Mouse (Mus musculus): ENCODE data around the gene Cachd1.

Gene Cachd1

GRCm38 (mm10) chr4:100863861-100864428, 87.5 kb downstream of the Cachd1 start:
- in situ Hi-C loops (cut with MboI; ENCODE audit: low sequenced_read_pairs): no loop called here

- in situ Hi-C loops (cut with MboI; ENCODE audit: low sequenced_read_pairs): no loop called here
Observed at GRCm38 (mm10) chr4:100865423-100865822, 88.9 kb downstream of the Cachd1 start.

- in situ Hi-C loops (cut with MboI; ENCODE audit: low sequenced_read_pairs): no loop called here
Observed at GRCm38 (mm10) chr4:100865962-100866703, 89.7 kb downstream of the Cachd1 start.

DNA sequence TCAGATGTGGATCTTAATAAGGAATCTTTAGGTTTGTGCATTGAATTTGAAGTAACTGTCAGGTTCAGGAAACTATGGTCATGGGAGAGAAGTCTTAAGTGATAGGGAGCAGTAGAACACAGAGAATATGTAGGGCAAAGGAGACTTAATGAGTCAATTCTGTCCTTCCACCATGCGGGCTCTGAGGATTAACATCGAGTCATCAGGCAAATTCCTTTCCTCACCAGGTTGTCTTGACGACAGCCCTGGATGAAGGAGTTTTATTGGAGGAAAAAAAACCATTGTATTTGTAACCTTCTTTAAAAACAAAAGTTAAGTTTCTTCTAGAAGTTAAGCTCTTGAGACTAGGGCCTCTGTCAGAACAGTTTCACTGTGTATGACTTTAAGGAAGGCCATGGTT, 100.9 kb downstream of the Cachd1 start:
- in situ Hi-C loops (cut with MboI; ENCODE audit: low sequenced_read_pairs): no loop called here

GRCm38 (mm10) chr4:100879414-100879813, 102.9 kb downstream of the Cachd1 start:
- in situ Hi-C loops (cut with MboI; ENCODE audit: low sequenced_read_pairs): no loop called here

DNA sequence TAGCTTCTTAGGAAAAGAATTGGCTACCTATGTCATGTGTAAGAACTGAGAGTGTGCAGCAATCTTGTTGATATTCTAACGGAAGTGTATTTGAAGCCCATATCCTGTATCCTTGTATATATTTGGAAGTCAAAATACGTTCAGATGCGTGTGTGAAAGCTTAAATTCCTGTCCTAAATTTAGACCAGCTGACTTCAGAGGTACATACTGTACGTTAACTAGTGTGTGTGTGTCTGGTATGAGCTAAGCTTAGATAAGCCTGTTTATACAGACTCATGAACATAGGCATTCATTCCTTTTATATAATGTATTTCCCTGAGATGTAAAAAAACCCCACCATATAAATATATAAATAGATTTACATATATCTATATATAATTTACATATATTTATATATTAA, 103.6 kb downstream of the Cachd1 start:
- in situ Hi-C loops (cut with MboI; ENCODE audit: low sequenced_read_pairs): no loop called here

DNA sequence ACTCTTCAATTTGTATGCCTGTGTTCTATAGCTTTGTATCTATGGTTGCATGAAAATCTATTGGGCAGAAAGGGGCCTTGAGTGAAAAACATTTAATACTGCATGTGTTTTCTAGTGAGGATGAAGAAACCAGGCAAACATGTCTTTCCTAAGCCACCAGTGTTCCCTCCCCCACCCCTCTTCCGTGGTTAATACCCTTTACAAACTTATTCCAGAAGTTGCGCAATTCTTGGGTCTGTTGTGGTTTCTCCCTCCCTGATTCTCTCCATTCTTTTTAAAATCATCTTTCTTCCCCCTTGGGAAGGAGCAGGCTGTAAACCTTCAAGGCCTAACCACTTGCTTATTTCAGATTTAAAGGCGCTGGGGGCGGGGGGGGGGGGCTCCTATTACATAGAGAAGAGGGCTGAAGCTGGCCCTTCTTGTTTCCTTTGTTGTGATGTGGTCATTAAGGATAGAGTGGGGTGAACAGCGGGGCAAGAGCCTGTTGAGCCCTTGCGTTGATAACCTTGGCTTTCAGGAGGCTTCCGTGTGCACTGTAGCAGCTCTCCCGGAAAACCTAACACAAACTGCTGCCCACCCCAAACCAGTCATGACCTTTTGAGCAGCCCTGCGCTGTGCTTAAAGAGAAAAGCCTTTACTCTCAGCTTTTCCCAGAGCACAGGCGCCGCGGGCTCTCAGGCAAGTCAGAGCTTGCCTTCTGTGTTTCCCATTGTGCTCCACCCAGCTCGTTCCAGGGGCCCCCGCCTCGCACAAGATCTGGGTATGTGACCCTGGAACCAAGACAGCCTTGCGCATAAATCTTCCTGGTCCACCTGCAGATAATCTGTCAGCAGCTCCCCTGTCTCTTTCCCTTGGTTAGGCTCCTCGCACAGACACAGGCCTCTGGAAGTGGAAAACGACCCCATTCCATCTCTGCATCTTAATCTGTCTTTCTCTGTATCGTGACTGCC, 109.6 kb downstream of the Cachd1 start:
- in situ Hi-C loops (cut with MboI; ENCODE audit: low sequenced_read_pairs): no loop called here

DNA sequence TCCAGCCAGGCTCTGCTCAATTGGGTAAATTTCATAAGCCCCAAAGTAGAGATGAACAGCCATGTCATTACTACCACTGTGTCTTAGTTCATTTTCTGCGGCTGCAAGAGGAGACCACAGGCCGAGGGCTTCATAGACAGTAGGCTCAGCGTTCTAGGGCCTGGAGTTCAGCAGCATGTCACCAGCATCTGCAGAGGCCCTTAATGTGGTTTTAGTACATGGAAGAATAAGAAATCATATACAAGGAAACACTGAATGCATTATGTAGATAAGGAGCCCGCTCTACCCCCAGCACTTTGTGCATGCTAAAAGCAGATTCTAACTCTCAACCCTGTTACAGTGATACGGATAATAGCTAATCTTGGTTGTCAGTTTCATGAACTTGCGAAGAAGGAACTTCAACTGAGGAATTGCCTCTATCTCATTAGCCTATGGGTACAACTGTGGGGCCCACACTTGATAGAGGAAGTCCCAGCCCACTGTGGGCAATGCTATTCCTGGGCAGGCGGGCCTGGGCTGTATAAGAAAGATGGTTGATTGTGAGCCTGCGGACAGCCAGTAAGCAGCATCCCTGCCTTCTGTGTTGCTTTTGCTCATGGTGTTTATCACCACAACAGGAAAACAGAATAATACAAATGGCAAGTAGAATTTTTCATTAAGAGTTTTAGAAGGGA, 110.4 kb downstream of the Cachd1 start:
- in situ Hi-C loops (cut with MboI; ENCODE audit: low sequenced_read_pairs): no loop called here

- in situ Hi-C loops (cut with MboI; ENCODE audit: low sequenced_read_pairs): no loop called here
Observed at GRCm38 (mm10) chr4:100890106-100890970, 113.9 kb downstream of the Cachd1 start.

- in situ Hi-C loops (cut with MboI; ENCODE audit: low sequenced_read_pairs): no loop called here
Observed at GRCm38 (mm10) chr4:100893739-100894138, 117.3 kb downstream of the Cachd1 start.

GRCm38 (mm10) chr4:100894142-100894541, 117.7 kb downstream of the Cachd1 start:
- in situ Hi-C loops (cut with MboI; ENCODE audit: low sequenced_read_pairs): no loop called here

GRCm38 (mm10) chr4:100896260-100897010, 120.0 kb downstream of the Cachd1 start:
- in situ Hi-C loops (cut with MboI; ENCODE audit: low sequenced_read_pairs): no loop called here

GRCm38 (mm10) chr4:100897943-100898342, 121.5 kb downstream of the Cachd1 start:
- in situ Hi-C loops (cut with MboI; ENCODE audit: low sequenced_read_pairs): no loop called here

- in situ Hi-C loops (cut with MboI; ENCODE audit: low sequenced_read_pairs): no loop called here
Observed at GRCm38 (mm10) chr4:100909694-100910340, 133.3 kb downstream of the Cachd1 start.

GRCm38 (mm10) chr4:100910605-100911330, 134.3 kb downstream of the Cachd1 start:
- in situ Hi-C loops (cut with MboI; ENCODE audit: low sequenced_read_pairs): no loop called here

- in situ Hi-C loops (cut with MboI; ENCODE audit: low sequenced_read_pairs): no loop called here
Observed at GRCm38 (mm10) chr4:100911658-100912057, 135.2 kb downstream of the Cachd1 start.

DNA sequence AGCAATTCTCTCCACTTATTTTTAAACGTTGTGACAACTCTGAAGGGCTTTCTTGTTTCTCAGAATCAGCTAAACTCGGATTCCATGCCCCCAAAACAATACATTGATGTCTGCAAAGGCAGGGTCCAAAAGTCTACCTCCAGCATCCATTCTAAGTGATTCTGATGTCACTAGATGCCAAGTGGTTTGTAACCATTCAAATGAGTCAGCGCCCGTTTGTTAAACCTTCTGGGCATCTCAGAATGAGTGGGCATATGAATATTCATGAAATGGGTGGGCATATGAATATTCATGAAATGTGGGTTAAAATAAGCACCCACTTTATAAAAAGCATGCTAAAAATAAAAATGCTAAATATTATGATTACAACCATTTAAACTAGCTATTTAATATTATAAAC, 137.2 kb downstream of the Cachd1 start:
- in situ Hi-C loops (cut with MboI; ENCODE audit: low sequenced_read_pairs): no loop called here

- in situ Hi-C loops (cut with MboI; ENCODE audit: low sequenced_read_pairs): no loop called here
Observed at GRCm38 (mm10) chr4:100914532-100914931, 138.1 kb downstream of the Cachd1 start.

All from CH12F3 (cell line).